Mouse (Mus musculus): ENCODE measurements at regions not wholly inside any gene's neighbourhood (a gene's known extent, or its start where the extent isn't known, plus 50 kb on each side); places are given as distances from the start of the nearest gene placed in this dataset.

- Histone ChIP-seq H3K4me1 (replicated peaks; ENCODE audit: control insufficient read depth, insufficient read depth, low read length) (0 out of 2 replicates have a peak, but pooled peaks cover 5% of the 10 kb centered on the region), H3K27me3 (ENCODE audit: control insufficient read depth, insufficient read depth, low read length) (no peaks in the 10 kb centered on the region), H3K36me3 (replicated peaks; ENCODE audit: control insufficient read depth, insufficient read depth) (no peaks in the 10 kb centered on the region), H3K4me3 (replicated peaks; ENCODE audit: low read length) (no peak overlapping the region), H3K4me2 (replicated peaks) (no peak overlapping the region), H3K9me3 (ENCODE audit: control insufficient read depth, low read length) (no peaks in the 10 kb centered on the region), H3K27ac (no peak overlapping the region), H3K9ac (no peak overlapping the region)
- ATAC-seq (ENCODE audit: low FRiP score): peak; percentile 84; the same call in 1 of the 2 replicates
- peak; percentile 39 for DNase-seq (ENCODE audit: low spot score)
- 53% methylated on average over 12 of the region's 12 CpGs for WGBS
Measured at GRCm38 (mm10) chr8:62284378-62285110, 161.6 kb upstream of the Anxa10 start.

GRCm38 (mm10) chr8:62250551-62250950 is 127.6 kb upstream of the Anxa10 start:
- no peak overlapping the region for H3K4me3 ChIP-seq (replicated peaks; ENCODE audit: low read length)
- H3K27ac ChIP-seq: no peak overlapping the region
- 68% methylated on average over 6 of the region's 6 CpGs for WGBS
- no peaks in the 10 kb centered on the region for H3K9me3 ChIP-seq (ENCODE audit: control insufficient read depth, low read length)
- no peaks in the 10 kb centered on the region for H3K36me3 ChIP-seq (replicated peaks; ENCODE audit: control insufficient read depth, insufficient read depth)
- DNase-seq (ENCODE audit: low spot score): no peak
- H3K9ac ChIP-seq: no peak overlapping the region
- H3K4me1 ChIP-seq (replicated peaks; ENCODE audit: control insufficient read depth, insufficient read depth, low read length): no peaks in the 10 kb centered on the region
- no peak for ATAC-seq (ENCODE audit: low FRiP score)
- H3K4me2 ChIP-seq (replicated peaks): no peak overlapping the region
- no peaks in the 10 kb centered on the region for H3K27me3 ChIP-seq (ENCODE audit: control insufficient read depth, insufficient read depth, low read length)
